Mouse (Mus musculus) hindlimb bud, embryonic 11.5 days (tissue): ENCODE data around the gene Mme.

Experiments used
- DNase-seq: peaks from one replicate; pipeline ENCODE4 v3.0.0-alpha.2; 2012; ENCODE audit warnings: low read depth, low spot score; ENCODE audit errors: extremely low spot score

Mme gene

GRCm38 (mm10) chr3:63350242-63350641 lies 108.9 kb downstream of the Mme start:
- no peak for DNase-seq

- no peak for DNase-seq
Measured at GRCm38 (mm10) chr3:63350704-63351103, 109.4 kb downstream of the Mme start.

GRCm38 (mm10) chr3:63351680-63352260 lies 110.4 kb downstream of the Mme start:
- no peak for DNase-seq

- DNase-seq: no peak
Measured at GRCm38 (mm10) chr3:63359512-63359911, 118.2 kb downstream of the Mme start.

GRCm38 (mm10) chr3:63384989-63385388 lies 143.7 kb downstream of the Mme start:
- DNase-seq: no peak

GRCm38 (mm10) chr3:63390774-63391173 lies 149.4 kb downstream of the Mme start:
- no peak for DNase-seq

GRCm38 (mm10) chr3:63391348-63391747 lies 150.0 kb downstream of the Mme start:
- DNase-seq: no peak

- no peak for DNase-seq
Measured at GRCm38 (mm10) chr3:63394424-63394941, 153.1 kb downstream of the Mme start.

GRCm38 (mm10) chr3:63398171-63398570 lies 156.8 kb downstream of the Mme start:
- no peak for DNase-seq

GRCm38 (mm10) chr3:63406438-63406837 lies 165.1 kb downstream of the Mme start:
- DNase-seq: no peak

GRCm38 (mm10) chr3:63411006-63411405 lies 169.7 kb downstream of the Mme start:
- no peak for DNase-seq

- DNase-seq: peak; percentile 68
Measured at GRCm38 (mm10) chr3:63412220-63412937, 171.0 kb downstream of the Mme start.

GRCm38 (mm10) chr3:63413046-63413911 lies 171.9 kb downstream of the Mme start:
- peak; percentile 75 for DNase-seq

- no peak for DNase-seq
Measured at GRCm38 (mm10) chr3:63417284-63417683, 175.9 kb downstream of the Mme start.

- no peak for DNase-seq
Measured at GRCm38 (mm10) chr3:63417758-63418157, 176.4 kb downstream of the Mme start.

- no peak for DNase-seq
Measured at GRCm38 (mm10) chr3:63423552-63423951, 182.2 kb downstream of the Mme start.
